Mouse (Mus musculus) intestine, embryonic 16.5 days (tissue): ENCODE data around the gene Gm12830. TPM values are rescaled to one million over a fixed set of nuclear protein-coding genes. Genes with fewer than 3 reads are reported as not detected.

Experiments
- ATAC-seq: fragments of 200-750 bp; cut with Nextera tagmentation; 2 replicates; pipeline ENCODE4 v1.8.0; 2017; ENCODE audit warnings: moderate TSS enrichment, moderate library complexity
- H3K27ac ChIP-seq: fragments of 300-500 bp; sonication (generic); 2 replicates; pipeline ENCODE4 v1.5.1; 2014; ENCODE audit warnings: mild to moderate bottlenecking, low read length
- H3K27me3 ChIP-seq: fragments of 300-500 bp; sonication (generic); replicated peaks from 2 replicates; pipeline ENCODE4 v1.6.1; 2014; ENCODE audit warnings: low read length, control low read depth, mixed read lengths; ENCODE audit not compliant: control insufficient read depth, insufficient read depth
- H3K36me3 ChIP-seq: fragments of 300-500 bp; sonication (generic); 2 replicates; pipeline ENCODE4 v1.6.1; 2014; ENCODE audit warnings: low read length, control low read depth; ENCODE audit not compliant: control insufficient read depth, insufficient read depth
- H3K4me1 ChIP-seq: fragments of 300-500 bp; sonication (generic); 2 replicates; pipeline ENCODE4 v1.6.1; 2014; ENCODE audit warnings: low read length, control low read depth, mixed read lengths; ENCODE audit not compliant: control insufficient read depth, insufficient read depth
- H3K4me2 ChIP-seq: fragments of 300-500 bp; sonication (generic); 2 replicates; pipeline ENCODE4 v1.6.1; 2014; ENCODE audit warnings: low read depth, low read length, control low read depth
- H3K4me3 ChIP-seq: fragments of 300-500 bp; sonication (generic); 2 replicates; pipeline ENCODE4 v1.5.1; 2014; ENCODE audit warnings: mild to moderate bottlenecking, low read length
- H3K9ac ChIP-seq: fragments of 300-500 bp; sonication (generic); 2 replicates; pipeline ENCODE4 v1.6.1; 2014; ENCODE audit warnings: low read depth, low read length
- H3K9me3 ChIP-seq: fragments of 300-500 bp; sonication (generic); 2 replicates; pipeline ENCODE4 v1.6.1; 2016; ENCODE audit warnings: low read length, control low read depth; ENCODE audit not compliant: control insufficient read depth
- WGBS: fragments of 180-500 bp; shearing (Covaris S2); extraction: QIAGEN DNeasy Blood & Tissue Kit; methylation state at CpG from one replicate; pipeline ENCODE4 v1.1.7; 2014; 5-methylcytosine and 5-hydroxymethylcytosine counted together
- polyA plus RNA-seq: library from polyadenylated mRNA; unstranded; fragments of >200 nt; fragmentation: Nextera tagmentation; extraction: Ambion mirVana; gene quantifications from 2 replicates; pipeline ENCODE4 v1.2.1, GENCODE M21; 2015

Gene Gm12830
- not detected in 2 replicates for polyA plus RNA-seq

DNA sequence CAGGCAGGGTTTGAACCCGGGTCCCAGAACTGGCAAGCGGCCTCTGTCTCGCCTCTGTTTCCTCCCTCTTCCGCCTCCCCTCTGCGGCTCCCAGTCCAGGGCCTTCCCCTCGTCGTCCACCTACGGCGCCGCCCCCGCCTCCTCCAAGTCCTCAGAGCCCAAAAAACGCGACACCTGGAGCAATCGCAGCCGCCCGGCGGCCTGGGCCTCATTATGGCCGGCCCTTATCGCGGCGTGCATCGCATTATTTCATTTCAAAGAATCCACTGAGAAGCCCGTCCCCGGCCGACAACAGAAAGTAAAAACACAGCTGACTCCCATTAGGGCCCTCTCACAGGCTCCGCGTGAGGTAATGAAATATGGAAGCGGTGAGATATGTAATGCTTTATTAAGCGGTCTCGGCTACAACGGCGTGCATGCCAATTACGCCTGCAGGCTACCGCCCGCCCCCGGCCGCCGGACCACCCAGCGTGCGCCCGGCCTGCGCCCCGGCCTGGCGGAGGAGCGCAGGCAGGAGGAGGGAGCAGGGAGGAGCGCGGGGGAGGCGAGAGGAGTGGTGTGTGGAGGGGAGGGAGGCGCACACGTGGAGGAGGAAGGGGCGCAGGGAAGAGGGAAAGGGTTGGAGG, at the start of gene Gm12830:
Gene Gm12830 (plus strand): TSS at position 156 of the 626 bp plus-strand sequence.
- no peaks in the 10 kb centered on the region for H3K36me3 ChIP-seq
- H3K4me1 ChIP-seq = peaks cover 4% of the 10 kb centered on the region; the same call in 1 of the 2 replicates
- 1% methylated on average over 51 of the region's 51 CpGs for WGBS
- peak within 1 kb of the TSS; percentile 64 for H3K9ac ChIP-seq
- no peaks in the 10 kb centered on the region for H3K9me3 ChIP-seq
- peaks cover 4% of the 10 kb centered on the region; the same call in 1 of the 2 replicates for H3K27me3 ChIP-seq
- peak; percentile 87 for ATAC-seq
- H3K27ac ChIP-seq = 0 out of 2 replicates have a peak within 1 kb of the TSS, but pooled peaks have one; percentile 58
- peak within 1 kb of the TSS; percentile 75 for H3K4me2 ChIP-seq
- H3K4me3 ChIP-seq = peak within 1 kb of the TSS; percentile 56

DNA sequence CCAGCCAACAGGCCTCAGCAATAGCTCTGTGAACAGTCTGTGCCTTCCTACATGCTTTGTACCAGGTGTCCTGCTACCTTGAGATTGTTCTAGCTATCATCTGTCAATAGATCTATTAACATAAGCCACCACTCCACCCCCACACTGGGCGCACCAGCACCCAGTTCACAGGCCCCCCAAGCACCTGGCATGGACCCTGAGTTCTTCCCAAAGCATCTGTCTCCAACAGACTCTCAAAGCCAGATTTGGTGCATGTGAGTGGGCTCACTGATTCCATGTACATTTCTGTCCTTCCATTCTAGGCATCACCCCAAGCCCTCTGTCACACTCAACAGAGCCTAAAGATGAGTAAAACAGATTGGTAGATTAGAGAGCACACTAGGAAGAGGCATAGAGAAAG, 48.2 kb upstream of the Gm12830 start:
- Histone ChIP-seq H3K27me3 (no peaks in the 10 kb centered on the region), H3K4me3 (no peak overlapping the region), H3K36me3 (no peaks in the 10 kb centered on the region), H3K9ac (no peak overlapping the region), H3K9me3 (no peaks in the 10 kb centered on the region), H3K4me1 (no peaks in the 10 kb centered on the region), H3K27ac (no peak overlapping the region), H3K4me2 (no peak overlapping the region)
- WGBS = 97% methylated on average over 1 of the region's 1 CpGs
- no peak for ATAC-seq

DNA sequence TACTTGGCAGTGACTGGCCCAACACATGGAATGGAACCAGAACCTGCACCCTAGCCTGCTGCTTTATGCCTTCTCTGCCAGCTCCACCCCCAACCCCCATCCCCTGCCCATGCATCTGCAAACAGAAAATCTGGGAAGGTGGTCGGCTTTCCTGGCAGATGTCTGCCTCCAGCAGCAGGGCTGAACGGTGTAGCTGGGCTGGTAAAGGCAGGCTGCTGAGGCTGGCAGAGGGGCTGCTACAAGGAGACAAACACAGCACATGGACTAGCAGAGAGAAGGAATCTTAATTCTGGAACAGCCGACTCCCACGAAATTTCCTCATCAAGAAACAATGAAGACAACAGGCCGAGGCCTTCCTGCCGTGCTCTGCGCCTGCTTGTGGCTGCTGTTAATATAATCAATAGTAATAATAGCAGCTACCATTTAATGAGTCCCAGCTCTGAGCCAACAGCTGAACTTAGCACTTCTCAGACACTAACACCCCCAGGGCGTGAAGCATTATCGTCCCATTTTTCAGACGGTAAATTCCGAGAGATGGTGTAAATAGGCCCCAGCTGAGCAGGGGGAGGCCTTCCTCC, 43.8 kb upstream of the Gm12830 start:
- Histone ChIP-seq H3K4me3 (no peak overlapping the region), H3K36me3 (no peaks in the 10 kb centered on the region), H3K4me2 (no peak overlapping the region), H3K9ac (no peak overlapping the region), H3K4me1 (peaks cover 9% of the 10 kb centered on the region; the same call in 1 of the 2 replicates), H3K9me3 (no peaks in the 10 kb centered on the region), H3K27ac (no peak overlapping the region), H3K27me3 (no peaks in the 10 kb centered on the region)
- WGBS = 65% methylated on average over 11 of the region's 11 CpGs
- no peak for ATAC-seq

DNA sequence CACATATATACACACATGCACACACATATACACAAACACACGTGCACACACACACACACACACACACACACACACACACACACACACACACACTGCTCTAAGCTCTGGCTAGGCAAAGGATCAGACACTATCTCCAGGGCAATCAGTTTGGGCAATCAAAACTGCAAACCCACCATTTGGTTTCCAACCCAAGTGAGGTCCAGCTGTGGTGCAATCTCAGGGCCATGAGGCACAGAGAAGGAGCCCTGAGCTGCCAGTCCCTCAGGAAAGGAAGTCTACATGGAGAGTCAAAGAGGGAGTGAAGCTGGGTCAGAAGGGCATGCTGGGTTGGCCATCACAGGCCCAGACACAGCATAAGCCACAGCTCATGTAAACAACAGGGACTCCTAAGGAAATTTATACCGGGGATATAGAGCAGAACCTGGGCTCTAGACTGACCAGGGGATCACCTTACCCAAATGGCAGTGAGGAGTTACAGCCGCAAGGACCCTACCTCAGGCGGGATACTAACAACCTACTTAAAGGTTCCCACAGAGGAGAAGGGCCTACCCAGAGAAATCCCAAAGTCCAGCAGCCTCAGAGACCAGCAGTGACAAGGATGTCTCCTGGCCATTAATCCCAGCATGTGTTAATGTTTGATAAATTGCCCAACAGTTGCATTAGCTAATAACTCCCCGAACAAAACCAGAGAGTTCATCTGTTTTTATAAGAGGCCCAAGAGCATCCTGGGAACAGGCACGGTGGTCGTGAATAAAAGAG, 42.6 kb upstream of the Gm12830 start:
- H3K4me1 ChIP-seq = peaks cover 9% of the 10 kb centered on the region; the same call in 1 of the 2 replicates
- no peak overlapping the region for H3K27ac ChIP-seq
- WGBS = 40% methylated on average over 7 of the region's 7 CpGs
- H3K4me2 ChIP-seq = no peak overlapping the region
- no peaks in the 10 kb centered on the region for H3K9me3 ChIP-seq
- no peak overlapping the region for H3K9ac ChIP-seq
- peak; percentile 25; the same call in 1 of the 2 replicates for ATAC-seq
- no peaks in the 10 kb centered on the region for H3K36me3 ChIP-seq
- H3K4me3 ChIP-seq = no peak overlapping the region
- H3K27me3 ChIP-seq = no peaks in the 10 kb centered on the region

DNA sequence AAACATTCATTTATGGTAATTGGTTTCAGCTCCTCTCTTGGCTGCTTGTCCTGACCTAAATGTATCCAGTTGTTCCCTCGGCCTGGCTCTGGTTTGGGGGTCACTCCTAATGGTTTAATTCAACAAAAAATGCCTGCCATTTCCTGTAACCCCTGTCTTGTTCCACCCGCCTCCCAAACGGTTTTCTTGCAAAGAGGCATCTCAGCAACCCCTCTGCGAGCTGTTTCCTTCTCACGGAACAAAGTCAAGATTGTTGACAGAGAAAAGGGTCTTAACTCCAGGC, 42.1 kb upstream of the Gm12830 start:
- no peaks in the 10 kb centered on the region for H3K36me3 ChIP-seq
- peaks cover 9% of the 10 kb centered on the region; the same call in 1 of the 2 replicates for H3K4me1 ChIP-seq
- no peaks in the 10 kb centered on the region for H3K9me3 ChIP-seq
- H3K27ac ChIP-seq = no peak overlapping the region
- no peak overlapping the region for H3K9ac ChIP-seq
- no peak overlapping the region for H3K4me3 ChIP-seq
- H3K27me3 ChIP-seq = no peaks in the 10 kb centered on the region
- no peak; the same call in 1 of the 2 replicates for ATAC-seq
- no peak overlapping the region for H3K4me2 ChIP-seq
- 28% methylated on average over 5 of the region's 5 CpGs for WGBS

DNA sequence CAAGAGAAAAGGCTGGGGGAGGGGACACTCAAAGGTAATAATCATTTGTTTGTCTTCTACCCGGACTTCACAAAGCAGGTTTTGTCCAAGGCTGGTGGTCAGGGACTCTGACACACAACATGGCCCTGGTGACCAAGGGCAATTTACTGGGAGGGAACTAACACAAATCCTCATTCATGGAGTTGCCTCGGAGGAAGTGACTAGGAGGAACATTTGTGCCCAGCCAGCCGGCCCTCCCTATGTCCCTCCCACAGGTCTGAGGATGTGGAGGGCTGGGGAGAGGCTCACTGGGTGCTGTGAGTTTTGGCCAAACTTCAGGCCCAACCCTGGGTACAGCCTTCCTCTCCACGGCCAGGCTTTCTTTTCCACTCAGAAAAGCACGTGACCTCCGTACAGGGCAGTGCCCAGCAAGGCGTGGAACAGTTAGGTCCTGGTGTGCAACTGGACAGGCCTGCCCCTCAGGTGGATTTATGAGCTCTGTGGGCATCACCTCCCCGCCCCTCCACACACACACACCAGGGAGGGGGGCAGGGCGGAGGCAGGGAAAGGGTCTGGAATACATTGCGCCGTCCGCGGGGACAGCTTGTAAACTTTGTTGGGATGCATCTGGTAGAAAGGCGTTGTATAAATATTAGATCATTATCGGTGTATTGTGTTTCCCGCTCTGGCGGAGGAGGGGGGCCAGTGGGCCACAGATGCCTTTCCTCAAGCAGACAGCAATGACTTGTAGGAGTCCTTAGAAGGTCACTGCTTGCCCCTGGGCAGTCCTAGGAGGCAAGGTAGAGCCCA, 41.6 kb upstream of the Gm12830 start:
- Histone ChIP-seq H3K9me3 (no peaks in the 10 kb centered on the region), H3K27ac (0 out of 2 replicates have a peak overlapping the region, but pooled peaks have one; percentile 4), H3K4me3 (no peak overlapping the region), H3K27me3 (no peaks in the 10 kb centered on the region), H3K36me3 (no peaks in the 10 kb centered on the region), H3K4me1 (peaks cover 9% of the 10 kb centered on the region; the same call in 1 of the 2 replicates), H3K9ac (no peak overlapping the region), H3K4me2 (no peak overlapping the region)
- peak; percentile 75 for ATAC-seq
- WGBS = 25% methylated on average over 17 of the region's 17 CpGs

DNA sequence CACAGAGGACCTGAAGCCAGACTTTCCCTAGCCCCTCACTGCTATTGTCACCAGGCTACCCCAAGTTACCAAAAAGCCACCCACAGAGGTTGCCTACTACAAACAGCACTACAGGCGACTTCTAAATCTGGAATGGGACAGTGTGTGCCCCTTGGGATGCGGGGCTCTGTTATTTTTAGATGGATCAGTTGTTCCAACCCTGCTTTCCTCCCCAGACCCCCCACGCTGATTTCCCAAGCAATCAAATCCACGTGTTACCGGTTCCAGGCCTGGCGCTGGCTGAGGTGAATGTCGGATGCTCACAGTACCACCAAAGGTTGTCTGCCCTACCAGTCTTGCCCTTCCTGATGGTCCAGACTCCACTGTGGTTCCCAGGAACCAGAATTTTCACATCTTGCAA, 38.7 kb upstream of the Gm12830 start:
- Histone ChIP-seq H3K27me3 (0 out of 2 replicates have a peak, but pooled peaks cover 4% of the 10 kb centered on the region), H3K36me3 (no peaks in the 10 kb centered on the region), H3K4me1 (peaks cover 9% of the 10 kb centered on the region; the same call in 1 of the 2 replicates), H3K4me3 (no peak overlapping the region), H3K9me3 (no peaks in the 10 kb centered on the region), H3K9ac (no peak overlapping the region), H3K27ac (no peak overlapping the region), H3K4me2 (no peak overlapping the region)
- 77% methylated on average over 7 of the region's 7 CpGs for WGBS
- ATAC-seq = no peak

DNA sequence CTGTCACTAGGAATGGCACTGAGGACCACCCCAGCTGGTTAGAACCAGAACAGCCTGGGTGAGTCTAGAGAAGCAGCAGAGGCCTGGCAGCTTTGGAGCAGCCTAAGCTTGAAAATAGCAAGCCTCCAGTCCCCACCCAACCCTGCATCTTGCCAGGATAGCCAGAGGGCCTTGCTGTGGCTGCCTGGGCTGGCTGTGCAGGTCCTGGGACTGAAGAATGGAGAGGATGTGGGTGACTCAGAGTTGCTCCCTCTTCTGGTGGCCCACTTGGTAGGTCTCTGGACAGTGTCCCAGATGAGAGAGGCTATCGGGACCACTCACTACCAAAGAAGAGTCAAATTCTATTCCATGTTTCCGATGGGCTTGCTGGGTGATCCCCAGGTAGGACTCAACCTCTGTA, 36.8 kb upstream of the Gm12830 start:
- Histone ChIP-seq H3K4me1 (peaks cover 7% of the 10 kb centered on the region; the same call in 1 of the 2 replicates), H3K9me3 (no peaks in the 10 kb centered on the region), H3K4me3 (no peak overlapping the region), H3K36me3 (no peaks in the 10 kb centered on the region), H3K27me3 (0 out of 2 replicates have a peak, but pooled peaks cover 4% of the 10 kb centered on the region), H3K4me2 (no peak overlapping the region), H3K27ac (no peak overlapping the region), H3K9ac (no peak overlapping the region)
- no peak for ATAC-seq
- 96% methylated on average over 2 of the region's 2 CpGs for WGBS

DNA sequence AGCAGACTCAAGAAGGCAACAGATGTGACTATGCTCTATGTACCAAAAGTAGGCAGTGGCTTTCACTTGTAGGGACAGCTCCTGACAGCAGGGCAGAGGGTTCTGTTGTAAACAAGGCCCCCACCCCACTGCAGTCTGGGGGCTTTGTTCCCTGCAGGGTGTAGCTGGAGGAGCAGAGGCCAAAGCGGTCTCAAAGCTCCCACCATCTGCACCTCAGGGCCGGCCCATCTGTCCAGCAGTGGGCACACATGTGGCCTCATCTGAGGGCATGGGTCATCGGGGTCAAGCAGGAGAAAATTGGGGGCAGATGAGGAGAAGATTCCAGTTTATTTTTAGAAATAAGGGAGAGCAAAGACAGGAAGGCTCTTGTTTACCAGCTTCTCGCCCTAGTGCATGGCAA, 32.7 kb upstream of the Gm12830 start:
- H3K4me3 ChIP-seq = no peak overlapping the region
- no peak overlapping the region for H3K4me2 ChIP-seq
- H3K4me1 ChIP-seq = no peaks in the 10 kb centered on the region
- WGBS = 57% methylated on average over 4 of the region's 4 CpGs
- 0 out of 2 replicates have a peak, but pooled peaks cover 4% of the 10 kb centered on the region for H3K27me3 ChIP-seq
- no peak overlapping the region for H3K27ac ChIP-seq
- H3K9ac ChIP-seq = no peak overlapping the region
- H3K9me3 ChIP-seq = no peaks in the 10 kb centered on the region
- no peak for ATAC-seq
- H3K36me3 ChIP-seq = no peaks in the 10 kb centered on the region
